In the genomic region with DNA sequence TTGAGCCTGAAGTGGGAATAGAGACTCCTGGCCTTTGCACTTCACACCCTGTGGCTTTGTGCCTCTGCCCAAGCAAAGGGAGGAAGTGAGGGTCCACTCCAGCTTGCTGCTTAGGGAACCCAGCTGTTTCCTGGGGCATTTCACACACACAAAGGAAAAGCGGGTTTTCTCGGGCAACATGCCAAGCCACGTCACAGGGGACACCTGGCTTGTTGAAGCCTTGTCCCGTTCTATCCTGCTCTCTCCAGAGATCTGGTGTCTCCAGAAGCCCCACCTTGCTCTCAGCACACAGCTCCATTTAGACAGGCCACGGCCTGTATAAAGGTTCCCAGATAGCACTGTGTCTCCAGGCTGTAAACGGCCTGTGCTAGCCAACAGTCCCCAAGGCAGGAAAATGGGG, we compare ENCODE assay signal across 12 mouse cellular contexts. TPM values are rescaled to one million over a fixed set of nuclear protein-coding genes. Genes with fewer than 3 reads are reported as not detected.
A peak's percentile ranks its signal among the peaks of the same experiment; 100 is the strongest.
DNase-seq lines count a peak whose midpoint lies in the region; ATAC-seq lines count a peak whose summit lies in the region.
"Had no signal": no experiment of that assay in that cellular context is flagged by ENCODE, and none has a peak within 500 bp of the region (broad histone marks: within the 10 kb centered on the region; RNA-seq: fewer than 3 reads in every experiment).

No protein-coding gene starts in this region.

- H3K27ac ChIP-seq in intestine, embryonic 15.5 days, result no peak overlapping the region
- no peak overlapping the region for H3K27ac ChIP-seq in stomach, embryonic 14.5 days (ENCODE audit: low read length)
- H3K27ac ChIP-seq: gastrocnemius, adult 2 months; heart, embryonic 15.5 days; liver, embryonic 12.5 days had no signal

- ATAC-seq in intestine, embryonic 15.5 days, result peak; percentile 26
- ATAC-seq in stomach, embryonic 14.5 days (ENCODE audit: insufficient number of reproducible peaks, insufficient read depth, low FRiP score, low read depth), result 0 out of 2 replicates have a peak, but pooled peaks have one; percentile 5
- ATAC-seq: liver, embryonic 12.5 days had no signal

- H3K36me3 ChIP-seq in intestine, embryonic 15.5 days, result no peaks in the 10 kb centered on the region
- no peaks in the 10 kb centered on the region for H3K36me3 ChIP-seq in stomach, embryonic 14.5 days (ENCODE audit: control insufficient read depth, insufficient read depth, low read length)
- H3K36me3 ChIP-seq: heart, embryonic 15.5 days; liver, embryonic 12.5 days had no signal

- H3K4me1 ChIP-seq in intestine, embryonic 15.5 days (replicated peaks), result peaks cover 21% of the 10 kb centered on the region
- H3K4me1 ChIP-seq in stomach, embryonic 14.5 days (ENCODE audit: control insufficient read depth, insufficient read depth, low read length), result no peaks in the 10 kb centered on the region; the same call in 1 of the 2 replicates

- peak; percentile 46 for DNase-seq in heart, postnatal 4 days
- DNase-seq in heart, postnatal 36 days, result no peak
- DNase-seq in testis, postnatal 10 days (ENCODE audit: low spot score), result peak; percentile 61
- no peak for DNase-seq in testis, postnatal 14 days (ENCODE audit: low spot score)
- DNase-seq in layer of hippocampus, adult 9-11 months, result no peak
- DNase-seq: adrenal gland, adult 2 months; gastrocnemius, adult 2 months had no signal

- no peak overlapping the region for H3K4me3 ChIP-seq in intestine, embryonic 15.5 days (replicated peaks)
- no peak overlapping the region for H3K4me3 ChIP-seq in stomach, embryonic 14.5 days (ENCODE audit: low read depth, low read length)
- H3K4me3 ChIP-seq: gastrocnemius, adult 2 months; heart, embryonic 15.5 days; liver, embryonic 12.5 days; megakaryocyte, embryonic 14.5 days had no signal

- H3K27me3 ChIP-seq in intestine, embryonic 15.5 days (replicated peaks), result no peaks in the 10 kb centered on the region
- H3K27me3 ChIP-seq in stomach, embryonic 14.5 days (ENCODE audit: control insufficient read depth, insufficient read depth, low read length), result no peaks in the 10 kb centered on the region
- H3K27me3 ChIP-seq: heart, embryonic 15.5 days had no signal

- H3K9me3 ChIP-seq in intestine, embryonic 15.5 days, result no peaks in the 10 kb centered on the region
- no peaks in the 10 kb centered on the region for H3K9me3 ChIP-seq in stomach, embryonic 14.5 days (ENCODE audit: control insufficient read depth, low read depth, low read length)
- H3K9me3 ChIP-seq: heart, embryonic 15.5 days had no signal

- intact Hi-C loops in heart, postnatal 36 days (cut with DNase I), result no loop called here

- WGBS in intestine, embryonic 15.5 days, result 56% methylated on average over 6 of the region's 6 CpGs
- 60% methylated on average over 6 of the region's 6 CpGs for WGBS in stomach, embryonic 14.5 days

- H3K4me2 ChIP-seq in intestine, embryonic 15.5 days (replicated peaks), result no peak overlapping the region
- no peak overlapping the region for H3K4me2 ChIP-seq in stomach, embryonic 14.5 days (replicated peaks; ENCODE audit: low read depth, low read length)
- H3K4me2 ChIP-seq: heart, embryonic 15.5 days; liver, embryonic 12.5 days had no signal

- no peak overlapping the region for H3K9ac ChIP-seq in intestine, embryonic 15.5 days
- H3K9ac ChIP-seq in stomach, embryonic 14.5 days (replicated peaks; ENCODE audit: low read depth, low read length), result no peak overlapping the region
- H3K9ac ChIP-seq: heart, embryonic 15.5 days; liver, embryonic 12.5 days had no signal

RNA-seq across cellular contexts. Expression of a gene that starts 4.8 kb away (rescaled TPM):
- total RNA-seq in heart, postnatal 4 days (2021), result 1 to 10 TPM; 8.2 to 9.0 TPM
- 10 to 100 TPM; 19.0 to 24.0 TPM for total RNA-seq in heart, postnatal 36 days (2021)
- 11.5 TPM in 2 replicates for polyA plus RNA-seq in intestine, embryonic 15.5 days (2015; fragmentation: Nextera tagmentation; extraction: Ambion mirVana)
- 2.2 and 2.3 TPM in 2 replicates for polyA plus RNA-seq in stomach, embryonic 14.5 days (2014; fragmentation: Nextera tagmentation; extraction: Ambion mirVana)

RNA-seq across cellular contexts. Expression of a gene that starts 19.1 kb away (rescaled TPM):
- 1 to 10 TPM; 2.9 to 3.6 TPM for total RNA-seq in heart, postnatal 4 days (2021)
- under 1 TPM in 1 of 2 experiments, not detected in 1; 0.22 TPM for total RNA-seq in heart, postnatal 36 days (2021)
- 16.0 and 18.0 TPM in 2 replicates for polyA plus RNA-seq in intestine, embryonic 15.5 days (2015; fragmentation: Nextera tagmentation; extraction: Ambion mirVana)
- 4.6 and 5.4 TPM in 2 replicates for polyA plus RNA-seq in stomach, embryonic 14.5 days (2014; fragmentation: Nextera tagmentation; extraction: Ambion mirVana)
- total RNA-seq: gastrocnemius, adult 2 months had no signal

RNA-seq across cellular contexts. Expression of a gene that starts 23.6 kb away (rescaled TPM):
- total RNA-seq in heart, postnatal 4 days (2021), result 100 to 1,000 TPM; 312 to 327 TPM
- total RNA-seq in heart, postnatal 36 days (2021), result 10 to 100 TPM; 28.4 to 28.9 TPM
- 1,243 and 1,415 TPM in 2 replicates for polyA plus RNA-seq in intestine, embryonic 15.5 days (2015; fragmentation: Nextera tagmentation; extraction: Ambion mirVana)
- polyA plus RNA-seq in stomach, embryonic 14.5 days (2014; fragmentation: Nextera tagmentation; extraction: Ambion mirVana), result 1,523 and 1,653 TPM in 2 replicates

RNA-seq across cellular contexts. Expression of a gene that starts 43.5 kb away (rescaled TPM):
- 100 to 1,000 TPM; 145 to 150 TPM for total RNA-seq in heart, postnatal 4 days (2021)
- 100 to 1,000 TPM; 178 to 188 TPM for total RNA-seq in heart, postnatal 36 days (2021)
- polyA plus RNA-seq in intestine, embryonic 15.5 days (2015; fragmentation: Nextera tagmentation; extraction: Ambion mirVana), result 88.3 and 96.4 TPM in 2 replicates
- polyA plus RNA-seq in stomach, embryonic 14.5 days (2014; fragmentation: Nextera tagmentation; extraction: Ambion mirVana), result 111 and 119 TPM in 2 replicates

Comparison
In these comparisons a context has a peak if more than half of its experiments do, and no peak if none do; other contexts are left out.
1. DNase-seq: peak in heart, postnatal 4 days (single experiment) and testis, postnatal 10 days (single experiment); none in heart, postnatal 36 days (0 of 2), testis, postnatal 14 days (single experiment) and layer of hippocampus, adult 9-11 months (single experiment).
2. RNA of a gene that starts 23.6 kb away (total RNA-seq): 312 to 327 TPM in heart, postnatal 4 days; 28.4 to 28.9 TPM in heart, postnatal 36 days; every median in the first group is over 10 times any median in the second.